Mouse (Mus musculus) liver, adult 2 months (tissue): ENCODE data around the gene Kctd2. TPM values are rescaled to one million over a fixed set of nuclear protein-coding genes. Genes with fewer than 3 reads are reported as not detected.

Source experiments
- DNase-seq: peaks from one replicate; pipeline ENCODE4 v3.0.0-alpha.2; 2011; ENCODE audit warnings: low read depth, low spot score; ENCODE audit errors: extremely low read depth
- H3K27ac ChIP-seq: fragments of 200-500 bp; replicated peaks from 2 replicates; pipeline ENCODE4 v1.5.1; 2012; ENCODE audit warnings: low read depth, mild to moderate bottlenecking, control low read depth, inconsistent platforms, low read length; ENCODE audit not compliant: insufficient read depth
- H3K27me3 ChIP-seq: fragments of 200-500 bp; 2 replicates; pipeline ENCODE4 v1.6.1; 2012; ENCODE audit warnings: mild to moderate bottlenecking, moderate library complexity, low read length, inconsistent platforms; ENCODE audit not compliant: control insufficient read depth, insufficient read depth
- H3K36me3 ChIP-seq: fragments of 200-500 bp; 2 replicates; pipeline ENCODE4 v1.6.1; 2012; ENCODE audit warnings: low read length, inconsistent platforms; ENCODE audit not compliant: control insufficient read depth, insufficient read depth
- H3K4me1 ChIP-seq: fragments of 200-500 bp; 2 replicates; pipeline ENCODE4 v1.6.1; 2011; ENCODE audit warnings: low read length; ENCODE audit not compliant: control insufficient read depth, insufficient read depth
- H3K4me3 ChIP-seq: fragments of 200-500 bp; 2 replicates; pipeline ENCODE4 v1.5.1; 2011; ENCODE audit warnings: low read depth, mild to moderate bottlenecking, control low read depth, low read length, moderate library complexity; ENCODE audit not compliant: insufficient read depth
- H3K79me2 ChIP-seq: fragments of 200-500 bp; 2 replicates; pipeline ENCODE4 v1.6.1; 2012; ENCODE audit warnings: inconsistent platforms, mild to moderate bottlenecking, low read length, moderate library complexity; ENCODE audit not compliant: control insufficient read depth, insufficient read depth
- H3K9ac ChIP-seq: fragments of 200-500 bp; 2 replicates; pipeline ENCODE4 v1.6.1; 2012; ENCODE audit warnings: low read depth, mild to moderate bottlenecking, control low read depth, inconsistent platforms, low read length
- CTCF ChIP-seq: fragments of 200-500 bp; IDR thresholded peaks from 2 replicates; pipeline ENCODE4 v1.5.1; 2011; ENCODE audit warnings: low read depth, low read length, control low read depth
- POLR2A ChIP-seq: fragments of 200-500 bp; IDR thresholded peaks from 2 replicates; pipeline ENCODE4 v1.6.1; 2011; ENCODE audit warnings: low read length, control low read depth; ENCODE audit not compliant: insufficient read depth; ENCODE audit errors: extremely low read depth
- WGBS: fragments of 180-500 bp; shearing (Covaris S2); methylation state at CpG from one replicate; pipeline ENCODE4 v1.1.7; 2018; 5-methylcytosine and 5-hydroxymethylcytosine counted together
- polyA plus RNA-seq: library from polyadenylated mRNA; depleted of rRNA; stranded (reverse); fragments of >200 nt; gene quantifications from 2 replicates; pipeline ENCODE4 v1.2.3, GENCODE M21; 2012; rRNA removed
- total RNA-seq: library from RNA; depleted of rRNA; stranded (reverse); fragments of >200 nt; gene quantifications from 2 replicates; pipeline ENCODE4 v1.2.3, GENCODE M21; 2014; rRNA removed

Kctd2 gene
- total and polyA plus RNA-seq, 2 experiments = 10.0 to 21.1 TPM

DNA sequence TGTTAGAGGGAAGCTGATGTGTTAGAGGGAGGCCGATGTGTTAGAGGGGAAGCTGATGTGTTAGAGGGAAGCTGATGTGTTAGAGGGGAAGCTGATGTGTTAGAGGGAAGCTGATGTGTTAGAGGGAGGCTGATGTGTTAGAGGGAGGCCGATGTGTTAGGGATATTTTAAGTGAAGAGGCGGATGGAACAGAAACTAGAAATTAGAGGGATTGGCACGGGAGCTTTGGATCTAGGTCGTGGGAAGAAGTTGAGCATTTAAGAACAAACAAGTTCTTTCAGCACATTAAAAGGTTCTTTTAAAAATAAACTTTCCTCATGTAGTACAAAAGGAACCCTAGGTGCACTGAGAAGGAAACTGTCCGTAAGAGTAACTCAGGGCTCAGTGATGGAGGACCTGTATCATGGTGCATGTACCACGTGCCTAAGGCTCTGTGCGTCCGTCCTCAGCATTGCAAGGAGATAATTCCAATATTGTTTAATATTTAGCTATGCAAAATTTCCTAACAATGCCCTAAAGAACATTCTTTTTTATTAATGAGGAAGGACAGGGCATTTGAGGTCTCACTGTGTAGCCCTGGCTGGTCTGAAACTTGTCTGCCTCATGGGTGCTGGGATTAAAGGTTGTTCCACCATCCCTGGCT, 58.5 kb downstream of the Kctd2 start:
- no peak overlapping the region for H3K27ac ChIP-seq

More for the DNA sequence above, 58.5 kb downstream of the Kctd2 start:
- H3K79me2 ChIP-seq = peaks cover 11% of the 10 kb centered on the region; the same call in 1 of the 2 replicates
- H3K36me3 ChIP-seq = no peaks in the 10 kb centered on the region
- H3K4me1 ChIP-seq = peaks cover 9% of the 10 kb centered on the region
- TF ChIP-seq CTCF (no peak), POLR2A (no peak)
- H3K4me3 ChIP-seq = no peak overlapping the region
- DNase-seq = no peak
- H3K9ac ChIP-seq = no peak overlapping the region
- no peaks in the 10 kb centered on the region for H3K27me3 ChIP-seq
- 75% methylated on average over 9 of the region's 9 CpGs for WGBS

Other genes starting within 250 kb of the Kctd2 start
- gene Tmem104, start 232.6 kb upstream of the Kctd2 start, total RNA-seq = 5.3 and 8.1 TPM in 2 replicates
- gene Tmem104, start 232.6 kb upstream of the Kctd2 start, polyA plus RNA-seq = 8.7 and 9.1 TPM in 2 replicates
- gene Nat9, start 232.3 kb upstream of the Kctd2 start, total RNA-seq = 42.7 and 43.7 TPM in 2 replicates
- 28.7 and 35.2 TPM in 2 replicates for gene Nat9, start 232.3 kb upstream of the Kctd2 start, polyA plus RNA-seq
- under 0.01 TPM in 1 of 2 replicates, not detected in the other for gene Grin2c, start 152.9 kb upstream of the Kctd2 start, total RNA-seq
- 0.05 and 0.07 TPM in 2 replicates for gene Grin2c, start 152.9 kb upstream of the Kctd2 start, polyA plus RNA-seq
- gene Fdxr, start 143.1 kb upstream of the Kctd2 start, total RNA-seq = 13.7 and 15.8 TPM in 2 replicates
- gene Fdxr, start 143.1 kb upstream of the Kctd2 start, polyA plus RNA-seq = 28.3 and 28.4 TPM in 2 replicates
- 56.1 and 78.8 TPM in 2 replicates for gene Fads6, start 122.5 kb upstream of the Kctd2 start, total RNA-seq
- gene Fads6, start 122.5 kb upstream of the Kctd2 start, polyA plus RNA-seq = 55.3 and 66.0 TPM in 2 replicates
- gene Otop2, start 113.0 kb upstream of the Kctd2 start, total RNA-seq = not detected in 2 replicates
- gene Otop2, start 113.0 kb upstream of the Kctd2 start, polyA plus RNA-seq = not detected in 2 replicates
- 0.20 and 0.28 TPM in 2 replicates for gene Ush1g, start 98.1 kb upstream of the Kctd2 start, total RNA-seq
- 0.26 and 0.50 TPM in 2 replicates for gene Ush1g, start 98.1 kb upstream of the Kctd2 start, polyA plus RNA-seq
- not detected in 2 replicates for gene Otop3, start 85.4 kb upstream of the Kctd2 start, total RNA-seq
- not detected in 2 replicates for gene Otop3, start 85.4 kb upstream of the Kctd2 start, polyA plus RNA-seq
- gene Hid1, start 52.4 kb upstream of the Kctd2 start, total RNA-seq = 0.55 and 1.3 TPM in 2 replicates
- gene Hid1, start 52.4 kb upstream of the Kctd2 start, polyA plus RNA-seq = 1.1 and 3.1 TPM in 2 replicates
- 1.3 and 1.4 TPM in 2 replicates for gene Cdr2l, start 38.2 kb upstream of the Kctd2 start, total RNA-seq
- gene Cdr2l, start 38.2 kb upstream of the Kctd2 start, polyA plus RNA-seq = 2.4 and 2.7 TPM in 2 replicates
- gene Mrpl58, start 16.4 kb upstream of the Kctd2 start, total RNA-seq = 54.7 and 67.2 TPM in 2 replicates
- 67.5 and 70.0 TPM in 2 replicates for gene Mrpl58, start 16.4 kb upstream of the Kctd2 start, polyA plus RNA-seq
- gene Atp5h, start 166 bp upstream of the Kctd2 start, total RNA-seq = 480 and 648 TPM in 2 replicates
- 103 and 134 TPM in 2 replicates for gene Atp5h, start 166 bp upstream of the Kctd2 start, polyA plus RNA-seq
- 0.74 and 0.94 TPM in 2 replicates for gene Trim80, start 20.4 kb downstream of the Kctd2 start, total RNA-seq
- 2.0 and 4.0 TPM in 2 replicates for gene Trim80, start 20.4 kb downstream of the Kctd2 start, polyA plus RNA-seq
- 23.0 and 36.3 TPM in 2 replicates for gene Slc16a5, start 42.3 kb downstream of the Kctd2 start, total RNA-seq
- 49.1 and 101 TPM in 2 replicates for gene Slc16a5, start 42.3 kb downstream of the Kctd2 start, polyA plus RNA-seq
- 1.6 and 1.7 TPM in 2 replicates for gene Armc7, start 55.5 kb downstream of the Kctd2 start, total RNA-seq
- gene Armc7, start 55.5 kb downstream of the Kctd2 start, polyA plus RNA-seq = 3.2 and 4.0 TPM in 2 replicates
- gene Nt5c, start 71.7 kb downstream of the Kctd2 start, total RNA-seq = 39.2 and 39.5 TPM in 2 replicates
- 29.6 and 32.6 TPM in 2 replicates for gene Nt5c, start 71.7 kb downstream of the Kctd2 start, polyA plus RNA-seq
- gene Jpt1, start 94.3 kb downstream of the Kctd2 start, total RNA-seq = 14.1 and 17.2 TPM in 2 replicates
- gene Jpt1, start 94.3 kb downstream of the Kctd2 start, polyA plus RNA-seq = 25.1 and 28.4 TPM in 2 replicates
- gene Sumo2, start 116.1 kb downstream of the Kctd2 start, total RNA-seq = 106 and 107 TPM in 2 replicates
- 24.0 and 27.2 TPM in 2 replicates for gene Sumo2, start 116.1 kb downstream of the Kctd2 start, polyA plus RNA-seq
- 21.8 and 24.3 TPM in 2 replicates for gene Nup85, start 144.3 kb downstream of the Kctd2 start, total RNA-seq
- 21.9 and 22.4 TPM in 2 replicates for gene Nup85, start 144.3 kb downstream of the Kctd2 start, polyA plus RNA-seq
- gene Mrps7, start 183.8 kb downstream of the Kctd2 start, total RNA-seq = 48.1 and 50.4 TPM in 2 replicates
- 32.9 and 39.2 TPM in 2 replicates for gene Mrps7, start 183.8 kb downstream of the Kctd2 start, polyA plus RNA-seq
- gene Gga3, start 183.9 kb downstream of the Kctd2 start, total RNA-seq = 1.7 and 3.2 TPM in 2 replicates
- gene Gga3, start 183.9 kb downstream of the Kctd2 start, polyA plus RNA-seq = 5.9 and 8.3 TPM in 2 replicates
- 35.5 and 40.3 TPM in 2 replicates for gene Mif4gd, start 192.8 kb downstream of the Kctd2 start, total RNA-seq
- gene Mif4gd, start 192.8 kb downstream of the Kctd2 start, polyA plus RNA-seq = 108 and 132 TPM in 2 replicates
- gene Slc25a19, start 208.2 kb downstream of the Kctd2 start, total RNA-seq = 8.9 and 14.5 TPM in 2 replicates
- 19.5 and 21.3 TPM in 2 replicates for gene Slc25a19, start 208.2 kb downstream of the Kctd2 start, polyA plus RNA-seq